Mouse (Mus musculus): Measurements from ENCODE around the gene Asb5. TPM values are rescaled to one million over a fixed set of nuclear protein-coding genes. Genes with fewer than 3 reads are reported as not detected.

Gene Asb5
- polyA plus RNA-seq, 2 experiments: 0.18 to 1.2 TPM

DNA sequence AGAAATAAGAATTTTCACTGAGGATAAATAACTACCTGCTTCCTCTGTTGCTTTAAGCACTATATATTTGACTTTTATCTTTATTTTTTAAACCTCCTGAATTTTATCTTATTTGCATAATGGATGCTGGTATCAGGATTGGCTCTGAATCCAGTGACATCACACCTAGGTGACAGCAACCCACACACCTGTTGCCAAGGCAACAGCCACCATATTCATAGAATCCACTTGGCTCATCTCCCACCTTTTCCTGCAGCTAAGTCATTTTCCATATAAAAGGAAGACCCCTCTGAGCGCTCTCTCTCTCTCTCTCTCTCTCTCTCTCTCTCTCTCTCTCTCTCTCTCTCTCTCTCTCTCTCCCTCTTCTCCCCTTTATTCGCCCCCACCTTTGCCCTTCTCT lies 67.6 kb downstream of the Asb5 start:
- no peak for TF ChIP-seq EP300 (IDR thresholded peaks at IDR 0.05; ENCODE audit: low read depth)
- TF ChIP-seq CTCF (IDR thresholded peaks at IDR 0.05; ENCODE audit: low read depth): no peak
- no peaks in the 10 kb centered on the region for H3K36me3 ChIP-seq (replicated peaks; ENCODE audit: control insufficient read depth, insufficient read depth, low read depth)
- H3K9ac ChIP-seq (replicated peaks): no peak overlapping the region
- H3K4me1 ChIP-seq (replicated peaks; ENCODE audit: control insufficient read depth in 2 of 2, insufficient read depth in 2 of 2, low read length in 1 of 2): peaks cover 0 to 4% of the 10 kb centered on the region in 2 experiments; a peak in 1 of 4 replicates
- ATAC-seq (ENCODE audit: insufficient read depth): no peak
- no peak for DNase-seq (ENCODE audit: low read depth in 3 of 3, low spot score in 3 of 3)
- no peak overlapping the region for H3K4me3 ChIP-seq (ENCODE audit: insufficient read depth in 1 of 2, low read depth in 2 of 2, low read length in 2 of 2)
- no peaks in the 10 kb centered on the region for H3K9me3 ChIP-seq (ENCODE audit: control insufficient read depth, low read length)
- H3K4me2 ChIP-seq (ENCODE audit: low read depth): no peak overlapping the region
- H3K27ac ChIP-seq: no peak overlapping the region
- WGBS (ENCODE audit: insufficient replicate concordance): 68% methylated on average over 2 of the region's 2 CpGs
- H3K27me3 ChIP-seq (ENCODE audit: control insufficient read depth, insufficient read depth, low read length): no peaks in the 10 kb centered on the region

DNA sequence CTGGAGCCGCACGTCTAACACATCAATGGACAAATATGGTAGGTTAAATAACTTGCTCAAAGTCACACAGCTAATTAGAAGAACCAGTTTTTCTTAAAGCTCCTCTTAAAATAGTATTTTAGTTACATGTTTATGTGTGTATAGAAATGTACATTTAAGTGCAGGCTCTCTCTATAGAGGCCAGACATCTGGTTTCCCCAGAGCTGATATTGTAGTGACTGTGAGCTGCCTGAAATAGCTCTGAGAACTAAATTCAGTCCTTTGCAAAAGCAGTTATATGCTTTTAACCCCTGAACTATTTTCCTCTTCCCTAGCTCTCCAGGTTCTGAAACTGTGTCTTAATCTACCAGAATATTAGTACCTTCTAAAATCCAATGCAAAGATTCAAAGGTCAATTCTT lies 68.0 kb downstream of the Asb5 start:
- Histone ChIP-seq H3K4me2 (ENCODE audit: low read depth) (no peak overlapping the region), H3K4me1 (replicated peaks; ENCODE audit: control insufficient read depth in 2 of 2, insufficient read depth in 2 of 2, low read length in 1 of 2) (peaks cover 0 to 4% of the 10 kb centered on the region in 2 experiments; a peak in 1 of 4 replicates), H3K9me3 (ENCODE audit: control insufficient read depth, low read length) (no peaks in the 10 kb centered on the region), H3K9ac (replicated peaks) (no peak overlapping the region), H3K4me3 (ENCODE audit: insufficient read depth in 1 of 2, low read depth in 2 of 2, low read length in 2 of 2) (no peak overlapping the region), H3K27me3 (ENCODE audit: control insufficient read depth, insufficient read depth, low read length) (no peaks in the 10 kb centered on the region), H3K27ac (no peak overlapping the region), H3K36me3 (replicated peaks; ENCODE audit: control insufficient read depth, insufficient read depth, low read depth) (no peaks in the 10 kb centered on the region)
- 63% methylated on average over 2 of the region's 2 CpGs for WGBS (ENCODE audit: insufficient replicate concordance)
- no peak for TF ChIP-seq EP300 (IDR thresholded peaks at IDR 0.05; ENCODE audit: low read depth)
- no peak for TF ChIP-seq CTCF (IDR thresholded peaks at IDR 0.05; ENCODE audit: low read depth)
- ATAC-seq (ENCODE audit: insufficient read depth) (no peak), DNase-seq (ENCODE audit: low read depth in 3 of 3, low spot score in 3 of 3) (no peak)

DNA sequence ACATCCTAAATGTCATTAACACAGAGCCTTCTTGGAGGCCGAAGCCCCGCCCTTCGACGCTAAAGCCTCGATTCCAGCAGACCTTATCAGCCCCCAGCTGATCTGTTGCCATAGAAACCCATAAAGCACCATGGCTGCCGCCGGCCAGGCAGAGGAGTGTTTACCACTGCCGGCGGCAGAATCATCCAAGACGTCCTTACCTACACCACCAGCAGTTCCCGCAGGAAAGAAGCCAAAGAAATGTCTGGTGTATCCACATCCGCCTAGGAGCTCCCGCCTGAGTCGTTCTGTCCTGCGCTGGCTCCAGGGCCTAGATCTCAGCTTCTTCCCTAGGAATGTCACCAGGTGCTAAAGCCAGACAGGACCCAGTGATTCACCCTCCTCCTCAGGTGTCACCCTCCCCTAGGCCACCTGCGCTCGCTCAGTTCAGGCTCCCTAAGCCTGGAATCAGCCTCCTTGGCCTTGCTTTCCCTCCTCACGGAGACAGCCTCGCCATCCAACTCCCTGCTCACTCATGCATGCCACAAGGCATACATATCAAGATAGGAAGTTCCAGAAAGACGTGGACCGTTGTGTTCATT lies 71.4 kb downstream of the Asb5 start, which contains the start of gene Spata4:
Gene Spata4 (plus strand): TSS at position 111 of the 581 bp plus-strand sequence.
- Histone ChIP-seq H3K4me3 (ENCODE audit: insufficient read depth in 1 of 2, low read depth in 2 of 2, low read length in 2 of 2) (no peak within 1 kb of the TSS), H3K27ac (no peak within 1 kb of the TSS), H3K27me3 (ENCODE audit: control insufficient read depth, insufficient read depth, low read length) (no peaks in the 10 kb centered on the region), H3K4me1 (replicated peaks; ENCODE audit: control insufficient read depth in 2 of 2, insufficient read depth in 2 of 2, low read length in 1 of 2) (peaks cover 0 to 4% of the 10 kb centered on the region in 2 experiments; a peak in 1 of 4 replicates), H3K4me2 (ENCODE audit: low read depth) (peak within 1 kb of the TSS; percentile 48), H3K9ac (replicated peaks) (no peak within 1 kb of the TSS), H3K36me3 (replicated peaks; ENCODE audit: control insufficient read depth, insufficient read depth, low read depth) (no peaks in the 10 kb centered on the region), H3K9me3 (ENCODE audit: control insufficient read depth, low read length) (no peaks in the 10 kb centered on the region)
- DNase-seq (ENCODE audit: low read depth in 3 of 3, low spot score in 3 of 3) (peak; percentile 43 to 49 (median 44)), ATAC-seq (ENCODE audit: insufficient read depth) (peak; percentile 56)
- no peak for TF ChIP-seq EP300 (IDR thresholded peaks at IDR 0.05; ENCODE audit: low read depth)
- TF ChIP-seq CTCF (IDR thresholded peaks at IDR 0.05; ENCODE audit: low read depth): no peak
- 20% methylated on average over 21 of the region's 21 CpGs for WGBS (ENCODE audit: insufficient replicate concordance)

DNA sequence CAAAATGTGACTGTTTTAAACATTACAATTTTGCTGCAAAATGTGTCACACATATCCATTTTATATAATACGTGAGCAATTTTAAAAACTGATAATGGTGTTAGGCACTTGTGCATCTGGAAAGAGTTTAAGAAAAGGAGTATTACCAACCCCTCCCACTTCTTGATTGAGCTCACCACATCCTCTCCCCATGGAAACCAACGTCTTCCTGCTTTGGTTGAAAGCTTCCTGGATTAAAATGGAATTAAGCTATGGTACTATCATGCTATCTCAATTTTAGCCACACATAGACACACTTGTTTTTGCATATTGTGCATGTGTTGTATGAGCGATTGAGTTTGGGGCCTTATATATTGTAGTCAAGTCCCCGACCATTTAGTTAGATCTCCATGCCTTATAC lies 74.1 kb downstream of the Asb5 start:
- Histone ChIP-seq H3K27me3 (ENCODE audit: control insufficient read depth, insufficient read depth, low read length) (no peaks in the 10 kb centered on the region), H3K27ac (no peak overlapping the region), H3K36me3 (replicated peaks; ENCODE audit: control insufficient read depth, insufficient read depth, low read depth) (no peaks in the 10 kb centered on the region), H3K9me3 (ENCODE audit: control insufficient read depth, low read length) (no peaks in the 10 kb centered on the region), H3K4me1 (replicated peaks; ENCODE audit: control insufficient read depth in 2 of 2, insufficient read depth in 2 of 2, low read length in 1 of 2) (peaks cover 0 to 3% of the 10 kb centered on the region in 2 experiments; a peak in 1 of 4 replicates), H3K9ac (replicated peaks) (no peak overlapping the region), H3K4me2 (ENCODE audit: low read depth) (no peak overlapping the region), H3K4me3 (ENCODE audit: insufficient read depth in 1 of 2, low read depth in 2 of 2, low read length in 2 of 2) (no peak overlapping the region)
- TF ChIP-seq CTCF (IDR thresholded peaks at IDR 0.05; ENCODE audit: low read depth) (no peak), EP300 (IDR thresholded peaks at IDR 0.05; ENCODE audit: low read depth) (no peak)
- DNase-seq (ENCODE audit: low read depth in 3 of 3, low spot score in 3 of 3) (no peak), ATAC-seq (ENCODE audit: insufficient read depth) (no peak)
- 46% methylated on average over 4 of the region's 4 CpGs for WGBS (ENCODE audit: insufficient replicate concordance)

DNA sequence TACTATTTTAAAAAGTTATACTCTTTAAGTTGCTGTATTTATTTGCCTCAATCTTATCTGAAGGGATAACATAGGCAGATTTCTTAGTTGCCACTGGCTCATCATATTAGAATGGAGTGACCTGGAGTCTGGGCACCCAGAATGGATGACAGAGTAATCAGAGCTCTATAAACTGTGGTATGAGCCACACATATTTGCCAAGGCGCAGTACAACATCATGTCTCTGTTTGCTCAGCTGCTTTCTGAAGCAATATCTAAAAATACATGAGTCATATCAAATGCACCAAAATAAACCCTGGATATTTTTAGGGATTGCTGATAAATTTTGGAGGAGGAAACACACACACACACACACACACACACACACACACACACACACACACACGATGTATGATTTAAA lies 80.0 kb downstream of the Asb5 start:
- Histone ChIP-seq H3K9me3 (ENCODE audit: control insufficient read depth, low read length) (no peaks in the 10 kb centered on the region), H3K4me2 (ENCODE audit: low read depth) (no peak overlapping the region), H3K27me3 (ENCODE audit: control insufficient read depth, insufficient read depth, low read length) (no peaks in the 10 kb centered on the region), H3K4me1 (replicated peaks; ENCODE audit: control insufficient read depth in 2 of 2, insufficient read depth in 2 of 2, low read length in 1 of 2) (no peaks in the 10 kb centered on the region), H3K4me3 (ENCODE audit: insufficient read depth in 1 of 2, low read depth in 2 of 2, low read length in 2 of 2) (no peak overlapping the region), H3K27ac (no peak overlapping the region), H3K9ac (replicated peaks) (no peak overlapping the region), H3K36me3 (replicated peaks; ENCODE audit: control insufficient read depth, insufficient read depth, low read depth) (no peaks in the 10 kb centered on the region)
- WGBS (ENCODE audit: insufficient replicate concordance): 66% methylated on average over 2 of the region's 2 CpGs
- ATAC-seq (ENCODE audit: insufficient read depth) (no peak), DNase-seq (ENCODE audit: low read depth in 3 of 3, low spot score in 3 of 3) (no peak)
- no peak for TF ChIP-seq CTCF (IDR thresholded peaks at IDR 0.05; ENCODE audit: low read depth)
- no peak for TF ChIP-seq EP300 (IDR thresholded peaks at IDR 0.05; ENCODE audit: low read depth)

Data from liver, embryonic 14.5 days (tissue).